Mouse (Mus musculus) liver, postnatal 0 days (tissue): ENCODE measurements around the gene Mgat4d. TPM values are rescaled to one million over a fixed set of nuclear protein-coding genes. Genes with fewer than 3 reads are reported as not detected.

Experiments
- ATAC-seq: fragments of 200-750 bp; cut with Nextera tagmentation; 2 replicates; pipeline ENCODE4 v1.8.0; 2017; ENCODE audit warnings: mild to moderate bottlenecking, moderate library complexity
- DNase-seq: peaks from one replicate; pipeline ENCODE4 v3.0.0-alpha.2; 2016
- H3K27ac ChIP-seq: fragments of 300-500 bp; sonication (generic); 2 replicates; pipeline ENCODE4 v1.5.1; 2014; ENCODE audit warnings: antibody characterized with exemption, moderate library complexity, mild to moderate bottlenecking, low read depth
- H3K27me3 ChIP-seq: fragments of 300-500 bp; sonication (generic); 2 replicates; pipeline ENCODE4 v1.6.1; 2014; ENCODE audit warnings: low read length, control low read depth, mixed read lengths; ENCODE audit not compliant: insufficient read depth
- H3K36me3 ChIP-seq: fragments of 300-500 bp; sonication (generic); replicated peaks from 2 replicates; pipeline ENCODE4 v1.6.1; 2014; ENCODE audit warnings: mild to moderate bottlenecking, control low read depth, low read length, moderate library complexity, mixed read lengths; ENCODE audit not compliant: insufficient read depth
- H3K4me1 ChIP-seq: fragments of 300-500 bp; sonication (generic); 2 replicates; pipeline ENCODE4 v1.6.1; 2014; ENCODE audit warnings: antibody characterized with exemption, mild to moderate bottlenecking, control low read depth; ENCODE audit not compliant: insufficient read depth
- H3K4me2 ChIP-seq: fragments of 300-500 bp; sonication (generic); 2 replicates; pipeline ENCODE4 v1.6.1; 2014; ENCODE audit warnings: low read depth, mild to moderate bottlenecking, low read length, moderate library complexity, mixed read lengths
- H3K4me3 ChIP-seq: fragments of 300-500 bp; sonication (generic); 2 replicates; pipeline ENCODE4 v1.5.1; 2014; ENCODE audit warnings: low read depth, low read length
- H3K9ac ChIP-seq: fragments of 300-500 bp; sonication (generic); replicated peaks from 2 replicates; pipeline ENCODE4 v1.6.1; 2014; ENCODE audit warnings: mild to moderate bottlenecking, moderate library complexity
- H3K9me3 ChIP-seq: fragments of 300-500 bp; sonication (generic); 2 replicates; pipeline ENCODE4 v1.6.1; 2016; ENCODE audit warnings: mild to moderate bottlenecking, control low read depth, low read length, mixed read lengths
- CTCF ChIP-seq: sonication (generic); IDR thresholded peaks from 2 replicates; pipeline ENCODE4 v1.5.1; 2016; ENCODE audit warnings: antibody characterized with exemption, low read depth
- EP300 ChIP-seq: IDR thresholded peaks from 2 replicates; pipeline ENCODE4 v1.6.1; 2016; ENCODE audit warnings: antibody characterized with exemption, low read depth, mild to moderate bottlenecking
- WGBS: fragments of 180-500 bp; shearing (Covaris S2); extraction: QIAGEN DNeasy Blood & Tissue Kit; methylation state at CpG from one replicate; pipeline ENCODE4 v1.1.7; 2014; ENCODE audit not compliant: insufficient replicate concordance; 5-methylcytosine and 5-hydroxymethylcytosine counted together
- polyA plus RNA-seq: library from polyadenylated mRNA; unstranded; fragments of >200 nt; fragmentation: Nextera tagmentation; extraction: Ambion mirVana; gene quantifications from 2 replicates; pipeline ENCODE4 v1.2.1, GENCODE M21; 2015

Mgat4d gene
- polyA plus RNA-seq, 1 experiment from 2014 or later: not detected

GRCm38 (mm10) chr8:83322374-83322773 lies 25.9 kb upstream of the Mgat4d start:
- no peaks in the 10 kb centered on the region for H3K9me3 ChIP-seq
- H3K4me1 ChIP-seq: no peaks in the 10 kb centered on the region
- TF ChIP-seq EP300 (no peak), CTCF (no peak)
- no peak overlapping the region for H3K4me3 ChIP-seq
- DNase-seq (no peak), ATAC-seq (no peak)
- H3K9ac ChIP-seq: no peak overlapping the region
- H3K36me3 ChIP-seq: peaks cover 36% of the 10 kb centered on the region
- no peak overlapping the region for H3K4me2 ChIP-seq
- H3K27me3 ChIP-seq: no peaks in the 10 kb centered on the region
- no peak overlapping the region for H3K27ac ChIP-seq
- WGBS: 85% methylated on average over 6 of the region's 6 CpGs

- ATAC-seq (no peak), DNase-seq (no peak)
- no peak overlapping the region for H3K27ac ChIP-seq
- H3K4me3 ChIP-seq: no peak overlapping the region
- peaks cover 36% of the 10 kb centered on the region for H3K36me3 ChIP-seq
- H3K27me3 ChIP-seq: no peaks in the 10 kb centered on the region
- 58% methylated on average over 2 of the region's 2 CpGs for WGBS
- no peaks in the 10 kb centered on the region for H3K4me1 ChIP-seq
- TF ChIP-seq CTCF: peak; percentile 48
- no peak for TF ChIP-seq EP300
- H3K9me3 ChIP-seq: no peaks in the 10 kb centered on the region
- no peak overlapping the region for H3K4me2 ChIP-seq
- no peak overlapping the region for H3K9ac ChIP-seq
These were observed 25.2 kb upstream of the Mgat4d start for GRCm38 (mm10) chr8:83323056-83323455.

GRCm38 (mm10) chr8:83327889-83328288 lies 20.4 kb upstream of the Mgat4d start:
- H3K27me3 ChIP-seq: no peaks in the 10 kb centered on the region
- H3K9ac ChIP-seq: no peak overlapping the region
- H3K4me2 ChIP-seq: no peak overlapping the region
- H3K36me3 ChIP-seq: peaks cover 13% of the 10 kb centered on the region
- H3K27ac ChIP-seq: no peak overlapping the region
- peaks cover 3% of the 10 kb centered on the region; the same call in 1 of the 2 replicates for H3K4me1 ChIP-seq
- TF ChIP-seq CTCF: no peak
- TF ChIP-seq EP300: no peak
- 87% methylated on average over 5 of the region's 5 CpGs for WGBS
- no peak for ATAC-seq
- no peaks in the 10 kb centered on the region for H3K9me3 ChIP-seq
- DNase-seq: no peak
- no peak overlapping the region for H3K4me3 ChIP-seq

DNA sequence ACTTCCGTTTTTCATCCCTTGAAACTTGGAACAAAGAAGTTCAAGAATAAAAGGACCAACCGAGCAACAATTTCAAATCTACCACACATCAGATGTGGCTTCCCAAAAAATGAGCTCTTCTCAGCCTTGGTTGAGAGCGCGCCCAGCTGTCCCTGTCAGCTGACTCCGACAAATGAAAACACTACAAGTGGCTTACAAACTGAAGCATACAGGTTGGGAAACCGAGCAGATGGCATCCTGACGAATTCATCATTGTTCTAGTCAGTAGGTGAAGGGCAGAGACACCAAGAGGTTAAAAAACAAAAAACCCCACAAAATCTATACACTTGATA lies 16.7 kb upstream of the Mgat4d start:
- peak; percentile 20 for DNase-seq
- peaks cover 13% of the 10 kb centered on the region for H3K36me3 ChIP-seq
- no peak for TF ChIP-seq EP300
- TF ChIP-seq CTCF: no peak

GRCm38 (mm10) chr8:83331899-83332697 lies 16.2 kb upstream of the Mgat4d start, which contains the start of gene Elmod2:
TSS of gene Elmod2 (minus strand) at chr8:83332486.
- Histone ChIP-seq H3K4me1 (peaks cover 6% of the 10 kb centered on the region; the same call in 1 of the 2 replicates), H3K27ac (peak within 1 kb of the TSS; percentile 80), H3K9ac (peak within 1 kb of the TSS; percentile 86), H3K36me3 (peaks cover 9% of the 10 kb centered on the region), H3K4me3 (peak within 1 kb of the TSS; percentile 97), H3K9me3 (no peaks in the 10 kb centered on the region), H3K27me3 (no peaks in the 10 kb centered on the region), H3K4me2 (peak within 1 kb of the TSS; percentile 96)
- TF ChIP-seq CTCF: no peak
- TF ChIP-seq EP300: no peak
- 2% methylated on average over 74 of the region's 85 CpGs for WGBS
- peak; percentile 99 for ATAC-seq
- peak; percentile 98 for DNase-seq

More for the DNA sequence above, 16.7 kb upstream of the Mgat4d start:
- Histone ChIP-seq H3K4me1 (peaks cover 6% of the 10 kb centered on the region; the same call in 1 of the 2 replicates), H3K4me3 (peak overlapping the region; percentile 97), H3K9me3 (no peaks in the 10 kb centered on the region), H3K27me3 (no peaks in the 10 kb centered on the region), H3K9ac (peak overlapping the region; percentile 86), H3K27ac (peak overlapping the region; percentile 80; the same call in 1 of the 2 replicates), H3K4me2 (peak overlapping the region; percentile 96)
- 9% methylated on average over 7 of the region's 7 CpGs for WGBS
- ATAC-seq: no peak

DNA sequence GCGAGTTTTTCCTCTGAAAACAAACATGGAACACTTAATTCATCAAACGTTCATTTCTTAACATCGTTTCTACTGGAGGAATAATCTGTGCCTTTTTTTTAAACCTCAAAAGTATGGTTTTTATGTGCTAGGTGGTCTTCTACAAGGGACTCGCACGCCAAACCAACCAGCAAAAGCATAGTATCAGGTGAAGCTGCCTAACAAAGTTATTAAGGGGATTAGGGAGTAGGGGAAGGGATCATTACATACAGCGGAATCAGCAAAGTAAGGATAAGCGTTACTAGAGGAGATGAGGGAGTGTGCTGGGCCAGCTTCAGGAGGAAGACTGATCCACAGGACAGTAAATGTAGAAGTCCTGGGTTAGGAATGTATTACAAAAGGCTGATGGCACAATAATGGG lies 15.4 kb upstream of the Mgat4d start:
- Histone ChIP-seq H3K4me3 (peak overlapping the region; percentile 97), H3K36me3 (peaks cover 5% of the 10 kb centered on the region), H3K4me2 (peak overlapping the region; percentile 96), H3K27me3 (no peaks in the 10 kb centered on the region), H3K27ac (peak overlapping the region; percentile 41; the same call in 1 of the 2 replicates), H3K9me3 (no peaks in the 10 kb centered on the region), H3K9ac (no peak overlapping the region; the same call in 1 of the 2 replicates), H3K4me1 (peaks cover 6% of the 10 kb centered on the region; the same call in 1 of the 2 replicates)
- DNase-seq: no peak
- no peak for TF ChIP-seq EP300
- TF ChIP-seq CTCF: no peak
- WGBS: 19% methylated on average over 7 of the region's 7 CpGs
- no peak for ATAC-seq
